In genomic region chr11:59164384-59164783, GRCm38 (mm10) we compare ENCODE assay signal across 8 mouse cellular contexts. TPM values are rescaled to one million over a fixed set of nuclear protein-coding genes. Genes with fewer than 3 reads are reported as not detected.
DNase-seq lines count a peak whose midpoint lies in the region; ATAC-seq and TF ChIP-seq lines count a peak whose summit lies in the region.

No protein-coding gene starts in this region.

- H3K27ac ChIP-seq in heart, adult 2 months = peak overlapping the region; percentile 100
- peak overlapping the region; percentile 99 for H3K27ac ChIP-seq in hindbrain, embryonic 15.5 days (replicated peaks)
- peak overlapping the region; percentile 99; the same call in 1 of the 2 replicates for H3K27ac ChIP-seq in midbrain, embryonic 14.5 days (replicated peaks; ENCODE audit: low read depth, low read length)
- H3K27ac ChIP-seq in thymus, adult 2 months (ENCODE audit: control insufficient read depth, insufficient read depth, low read length) = no peak overlapping the region

- no peak for TF ChIP-seq CTCF in heart, adult 2 months (IDR thresholded peaks at IDR 0.05)
- TF ChIP-seq CTCF in thymus, adult 2 months (IDR thresholded peaks at IDR 0.05; ENCODE audit: borderline replicate concordance, control insufficient read depth, extremely low read depth, insufficient read depth, low read length, poor library complexity) = no peak

- H3K79me2 ChIP-seq in heart, adult 2 months (replicated peaks; ENCODE audit: control insufficient read depth, insufficient read depth, low read length) = no peaks in the 10 kb centered on the region

- intact Hi-C loops in heart, adult 2 months (cut with DNase I) = no loop called here
- intact Hi-C loops in left cerebral cortex, postnatal 36 days (cut with DNase I) = no loop called here

- H3K9me3 ChIP-seq in hindbrain, embryonic 15.5 days = no peaks in the 10 kb centered on the region
- no peaks in the 10 kb centered on the region for H3K9me3 ChIP-seq in midbrain, embryonic 14.5 days (ENCODE audit: control insufficient read depth, low read length)

- no peaks in the 10 kb centered on the region for H3K36me3 ChIP-seq in heart, adult 2 months (ENCODE audit: control insufficient read depth, insufficient read depth, low read length)
- no peaks in the 10 kb centered on the region for H3K36me3 ChIP-seq in hindbrain, embryonic 15.5 days
- peaks cover 2% of the 10 kb centered on the region; the same call in 1 of the 2 replicates for H3K36me3 ChIP-seq in midbrain, embryonic 14.5 days (ENCODE audit: control insufficient read depth, insufficient read depth, low read length)
- no peaks in the 10 kb centered on the region for H3K36me3 ChIP-seq in thymus, adult 2 months (ENCODE audit: control insufficient read depth, insufficient read depth, low read length)

- 57% methylated on average over 9 of the region's 9 CpGs for WGBS in heart, adult 2 months
- 86% methylated on average over 9 of the region's 9 CpGs for WGBS in hindbrain, embryonic 15.5 days
- WGBS in midbrain, embryonic 14.5 days = 89% methylated on average over 9 of the region's 9 CpGs
- WGBS in thymus, adult 2 months = 81% methylated on average over 9 of the region's 9 CpGs

- TF ChIP-seq POLR2A in heart, adult 2 months (IDR thresholded peaks at IDR 0.05; ENCODE audit: insufficient read depth, low read depth, low read length) = no peak
- TF ChIP-seq POLR2A in thymus, adult 2 months (IDR thresholded peaks at IDR 0.05; ENCODE audit: control insufficient read depth, extremely low read depth, insufficient read depth, low read length, poor library complexity) = no peak

- ATAC-seq in hindbrain, embryonic 15.5 days (ENCODE audit: low FRiP score, low read depth) = no peak
- no peak for ATAC-seq in midbrain, embryonic 14.5 days (ENCODE audit: low FRiP score, low TSS enrichment)

- peaks cover 9% of the 10 kb centered on the region for H3K4me1 ChIP-seq in heart, adult 2 months (ENCODE audit: control insufficient read depth, insufficient read depth, low read length)
- H3K4me1 ChIP-seq in hindbrain, embryonic 15.5 days (replicated peaks) = peaks cover 19% of the 10 kb centered on the region
- H3K4me1 ChIP-seq in midbrain, embryonic 14.5 days (ENCODE audit: control insufficient read depth, insufficient read depth, low read length) = peaks cover 19% of the 10 kb centered on the region
- H3K4me1 ChIP-seq in thymus, adult 2 months (replicated peaks; ENCODE audit: control insufficient read depth, insufficient read depth, low read length) = peaks cover 11% of the 10 kb centered on the region

- H3K4me3 ChIP-seq in heart, adult 2 months = no peak overlapping the region
- peak overlapping the region; percentile 65; the same call in 1 of the 2 replicates for H3K4me3 ChIP-seq in hindbrain, embryonic 15.5 days
- H3K4me3 ChIP-seq in midbrain, embryonic 14.5 days (replicated peaks; ENCODE audit: low read depth, low read length) = no peak overlapping the region
- no peak overlapping the region for H3K4me3 ChIP-seq in thymus, adult 2 months (ENCODE audit: control insufficient read depth, insufficient read depth, low read length)

- H3K9ac ChIP-seq in heart, adult 2 months (ENCODE audit: low read depth, low read length) = no peak overlapping the region
- no peak overlapping the region for H3K9ac ChIP-seq in hindbrain, embryonic 15.5 days
- H3K9ac ChIP-seq in midbrain, embryonic 14.5 days (replicated peaks; ENCODE audit: low read length) = no peak overlapping the region

- H3K27me3 ChIP-seq in heart, adult 2 months (ENCODE audit: control insufficient read depth, insufficient read depth, low read length) = no peaks in the 10 kb centered on the region
- H3K27me3 ChIP-seq in hindbrain, embryonic 15.5 days = no peaks in the 10 kb centered on the region
- no peaks in the 10 kb centered on the region for H3K27me3 ChIP-seq in midbrain, embryonic 14.5 days (ENCODE audit: control insufficient read depth, insufficient read depth, low read length)
- no peaks in the 10 kb centered on the region for H3K27me3 ChIP-seq in thymus, adult 2 months (ENCODE audit: control insufficient read depth, insufficient read depth, low read length)

- H3K4me2 ChIP-seq in hindbrain, embryonic 15.5 days = peak overlapping the region; percentile 78
- peak overlapping the region; percentile 78 for H3K4me2 ChIP-seq in midbrain, embryonic 14.5 days (ENCODE audit: low read length)

- no peak for TF ChIP-seq EP300 in heart, adult 2 months (IDR thresholded peaks at IDR 0.05; ENCODE audit: insufficient read depth, low read depth, low read length)

- DNase-seq in heart, adult 2 months = peak in 1 of 2 experiments; percentile 22
- DNase-seq in heart, postnatal 4 days = no peak
- DNase-seq in c-Kit-negative CD71-positive TER-119-positive erythroid progenitor cells, embryonic 14.5 days (ENCODE audit: low read depth, low spot score) = peak; percentile 90
- no peak for DNase-seq in midbrain, embryonic 14.5 days
- no peak for DNase-seq in left cerebral cortex, postnatal 36 days (ENCODE audit: low spot score in 2 of 2)
- DNase-seq in layer of hippocampus, adult 9-11 months = no peak
- DNase-seq in thymus, adult 2 months = no peak

RNA-seq across cellular contexts. Expression of gene Iba57, which starts 0.8 kb away (rescaled TPM):
- 10 to 100 TPM; 14.8 to 17.9 TPM for total RNA-seq in heart, adult 2 months (2021)
- 10.6 and 11.8 TPM in 2 replicates for polyA plus RNA-seq in heart, adult 2 months (2012; rRNA removed)
- 10 to 100 TPM; 12.9 to 13.1 TPM for total RNA-seq in heart, postnatal 4 days (2021)
- 7.1 and 7.5 TPM in 2 replicates for polyA plus RNA-seq in hindbrain, embryonic 15.5 days (2015; fragmentation: Nextera tagmentation; extraction: Ambion mirVana)
- polyA plus RNA-seq in midbrain, embryonic 14.5 days (2014; fragmentation: Nextera tagmentation; extraction: Ambion mirVana) = 3.1 and 6.3 TPM in 2 replicates
- 1 to 10 TPM; 6.8 to 7.8 TPM for total RNA-seq in left cerebral cortex, postnatal 36 days (2021)
- polyA plus RNA-seq in thymus, adult 2 months (2012; rRNA removed) = 7.2 and 8.9 TPM in 2 replicates

RNA-seq across cellular contexts. Expression of gene Gjc2, which starts 18.6 kb away (rescaled TPM):
- under 1 TPM; 0.45 to 0.57 TPM for total RNA-seq in heart, adult 2 months (2021)
- polyA plus RNA-seq in heart, adult 2 months (2012; rRNA removed) = 0.72 and 0.73 TPM in 2 replicates
- under 1 TPM; 0.70 to 0.79 TPM for total RNA-seq in heart, postnatal 4 days (2021)
- polyA plus RNA-seq in hindbrain, embryonic 15.5 days (2015; fragmentation: Nextera tagmentation; extraction: Ambion mirVana) = 0.30 and 0.39 TPM in 2 replicates
- 0.18 TPM in 1 of 2 replicates, not detected in the other for polyA plus RNA-seq in midbrain, embryonic 14.5 days (2014; fragmentation: Nextera tagmentation; extraction: Ambion mirVana)
- total RNA-seq in left cerebral cortex, postnatal 36 days (2021) = 10 to 100 TPM; 10.1 to 17.5 TPM
- polyA plus RNA-seq in thymus, adult 2 months (2012; rRNA removed) = 0.23 and 0.66 TPM in 2 replicates

RNA-seq across cellular contexts. Expression of gene Guk1, which starts 27.6 kb away (rescaled TPM):
- total RNA-seq in heart, adult 2 months (2021) = 100 to 1,000 TPM in 1 of 2 experiments, 10 to 100 TPM in 1; 97.5 to 113 TPM
- 120 and 127 TPM in 2 replicates for polyA plus RNA-seq in heart, adult 2 months (2012; rRNA removed)
- 10 to 100 TPM; 63.3 to 67.9 TPM for total RNA-seq in heart, postnatal 4 days (2021)
- polyA plus RNA-seq in hindbrain, embryonic 15.5 days (2015; fragmentation: Nextera tagmentation; extraction: Ambion mirVana) = 245 and 247 TPM in 2 replicates
- polyA plus RNA-seq in midbrain, embryonic 14.5 days (2014; fragmentation: Nextera tagmentation; extraction: Ambion mirVana) = 205 and 261 TPM in 2 replicates
- total RNA-seq in left cerebral cortex, postnatal 36 days (2021) = 100 to 1,000 TPM; 128 to 152 TPM
- 56.8 and 79.8 TPM in 2 replicates for polyA plus RNA-seq in thymus, adult 2 months (2012; rRNA removed)

RNA-seq across cellular contexts. Expression of gene Obscn, which starts 28.2 kb away (rescaled TPM):
- total RNA-seq in heart, adult 2 months (2021) = 100 to 1,000 TPM; 667 to 894 TPM
- 315 and 368 TPM in 2 replicates for polyA plus RNA-seq in heart, adult 2 months (2012; rRNA removed)
- total RNA-seq in heart, postnatal 4 days (2021) = 100 to 1,000 TPM; 436 to 453 TPM
- polyA plus RNA-seq in hindbrain, embryonic 15.5 days (2015; fragmentation: Nextera tagmentation; extraction: Ambion mirVana) = 0.34 and 0.45 TPM in 2 replicates
- 0.37 and 0.43 TPM in 2 replicates for polyA plus RNA-seq in midbrain, embryonic 14.5 days (2014; fragmentation: Nextera tagmentation; extraction: Ambion mirVana)
- 1 to 10 TPM; 2.4 to 2.7 TPM for total RNA-seq in left cerebral cortex, postnatal 36 days (2021)
- polyA plus RNA-seq in thymus, adult 2 months (2012; rRNA removed) = 2.4 and 14.5 TPM in 2 replicates

RNA-seq across cellular contexts. Expression of gene Mrpl55, which starts 37.9 kb away (rescaled TPM):
- total RNA-seq in heart, adult 2 months (2021) = 100 to 1,000 TPM; 113 to 117 TPM
- polyA plus RNA-seq in heart, adult 2 months (2012; rRNA removed) = 78.1 and 110 TPM in 2 replicates
- 10 to 100 TPM; 74.1 to 75.1 TPM for total RNA-seq in heart, postnatal 4 days (2021)
- polyA plus RNA-seq in hindbrain, embryonic 15.5 days (2015; fragmentation: Nextera tagmentation; extraction: Ambion mirVana) = 93.3 and 103 TPM in 2 replicates
- 87.7 and 108 TPM in 2 replicates for polyA plus RNA-seq in midbrain, embryonic 14.5 days (2014; fragmentation: Nextera tagmentation; extraction: Ambion mirVana)
- total RNA-seq in left cerebral cortex, postnatal 36 days (2021) = 10 to 100 TPM; 33.5 to 39.2 TPM
- 40.2 and 42.0 TPM in 2 replicates for polyA plus RNA-seq in thymus, adult 2 months (2012; rRNA removed)
